Mouse (Mus musculus) intestine, postnatal 0 days (tissue): Measurements from ENCODE around the gene Mctp2. TPM values are rescaled to one million over a fixed set of nuclear protein-coding genes. Genes with fewer than 3 reads are reported as not detected.

Source experiments
- ATAC-seq: fragments of 200-750 bp; cut with Nextera tagmentation; 2 replicates; pipeline ENCODE4 v1.8.0; 2017; ENCODE audit warnings: mild to moderate bottlenecking, moderate TSS enrichment, moderate library complexity
- H3K27ac ChIP-seq: fragments of 300-500 bp; sonication (generic); 2 replicates; pipeline ENCODE4 v1.5.1; 2014; ENCODE audit warnings: mild to moderate bottlenecking, low read depth, low read length, moderate library complexity
- H3K27me3 ChIP-seq: fragments of 300-500 bp; sonication (generic); replicated peaks from 2 replicates; pipeline ENCODE4 v1.6.1; 2014; ENCODE audit warnings: low read length, mixed read lengths; ENCODE audit not compliant: control insufficient read depth, insufficient read depth
- H3K36me3 ChIP-seq: fragments of 300-500 bp; sonication (generic); 2 replicates; pipeline ENCODE4 v1.6.1; 2014; ENCODE audit warnings: mild to moderate bottlenecking, moderate library complexity; ENCODE audit not compliant: control insufficient read depth, insufficient read depth
- H3K4me1 ChIP-seq: fragments of 300-500 bp; sonication (generic); replicated peaks from 2 replicates; pipeline ENCODE4 v1.6.1; 2014; ENCODE audit warnings: antibody characterized with exemption, low read length, mixed read lengths; ENCODE audit not compliant: control insufficient read depth, insufficient read depth
- H3K4me2 ChIP-seq: fragments of 300-500 bp; sonication (generic); replicated peaks from 2 replicates; pipeline ENCODE4 v1.6.1; 2014; ENCODE audit warnings: low read depth, mild to moderate bottlenecking, moderate library complexity
- H3K4me3 ChIP-seq: fragments of 300-500 bp; sonication (generic); 2 replicates; pipeline ENCODE4 v1.5.1; 2014; ENCODE audit warnings: low read depth, low read length
- H3K9ac ChIP-seq: fragments of 300-500 bp; sonication (generic); 2 replicates; pipeline ENCODE4 v1.6.1; 2014; ENCODE audit warnings: mild to moderate bottlenecking, low read depth, low read length
- H3K9me3 ChIP-seq: fragments of 300-500 bp; sonication (generic); 2 replicates; pipeline ENCODE4 v1.6.1; 2016; ENCODE audit warnings: mixed run types; ENCODE audit not compliant: control insufficient read depth
- CTCF ChIP-seq: sonication (generic); IDR thresholded peaks from 2 replicates; pipeline ENCODE4 v1.5.1; 2016; ENCODE audit warnings: low read depth, mild to moderate bottlenecking, control low read depth, antibody characterized with exemption, moderate library complexity
- WGBS: fragments of 180-500 bp; shearing (Covaris S2); extraction: QIAGEN DNeasy Blood & Tissue Kit; methylation state at CpG from one replicate; pipeline ENCODE4 v1.1.7; 2014; 5-methylcytosine and 5-hydroxymethylcytosine counted together
- polyA plus RNA-seq: library from polyadenylated mRNA; unstranded; fragments of >200 nt; fragmentation: Nextera tagmentation; extraction: Ambion mirVana; gene quantifications from 2 replicates; pipeline ENCODE4 v1.2.1, GENCODE M21; 2015

Gene Mctp2
- polyA plus RNA-seq, 1 experiment from 2014 or later: 0.89 TPM

DNA sequence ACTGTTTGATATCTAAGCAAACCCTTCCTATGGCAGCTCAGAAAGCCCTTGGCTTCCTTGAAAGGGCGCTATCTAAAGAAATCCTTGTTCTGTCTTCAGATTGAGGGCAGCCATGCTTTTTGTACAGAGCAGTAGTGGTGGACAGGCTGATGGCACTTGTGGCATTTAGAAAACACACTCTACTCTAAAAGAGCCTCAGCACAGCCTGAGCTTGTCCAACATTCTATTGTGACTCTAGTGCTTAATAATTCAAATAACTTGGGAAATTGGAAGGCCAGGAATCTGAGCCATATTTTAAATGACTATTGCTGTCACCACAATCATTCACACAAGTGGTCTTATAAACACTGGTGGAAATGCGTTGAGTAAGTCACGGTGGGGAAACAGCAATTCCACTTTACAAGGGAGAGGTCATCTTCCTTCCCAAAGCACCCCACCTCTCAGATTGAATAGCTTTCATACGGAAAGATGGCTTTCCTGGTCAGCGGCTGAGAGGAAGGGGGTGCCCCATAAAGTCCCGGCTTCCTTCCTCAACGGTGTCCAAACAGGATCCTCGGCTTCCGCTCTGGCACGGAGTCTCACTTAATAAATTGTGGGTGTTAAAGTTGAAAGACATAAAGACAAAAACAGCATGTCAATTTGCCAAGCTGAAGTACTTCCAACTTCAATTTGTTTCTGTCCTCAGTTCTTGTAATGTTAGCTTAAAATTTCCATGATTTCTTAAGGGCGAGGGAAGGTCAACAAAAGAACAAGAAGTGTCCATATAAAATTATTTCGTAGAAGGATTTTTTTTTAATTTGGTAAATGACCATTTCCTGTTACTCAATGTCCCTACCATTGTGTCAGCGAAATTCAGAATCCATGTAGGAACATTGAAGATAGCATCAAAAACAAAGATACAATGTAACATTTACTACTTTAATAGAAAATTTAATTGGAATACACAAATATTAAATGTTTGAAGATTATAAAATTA, 140.4 kb downstream of the Mctp2 start:
- no peak for TF ChIP-seq CTCF
- 67% methylated on average over 13 of the region's 13 CpGs for WGBS
- no peaks in the 10 kb centered on the region for H3K9me3 ChIP-seq
- ATAC-seq: no peak
- H3K27me3 ChIP-seq: no peaks in the 10 kb centered on the region
- no peak overlapping the region for H3K9ac ChIP-seq
- no peak overlapping the region for H3K4me3 ChIP-seq
- H3K4me2 ChIP-seq: no peak overlapping the region
- H3K27ac ChIP-seq: no peak overlapping the region
- no peaks in the 10 kb centered on the region for H3K36me3 ChIP-seq
- no peaks in the 10 kb centered on the region for H3K4me1 ChIP-seq

DNA sequence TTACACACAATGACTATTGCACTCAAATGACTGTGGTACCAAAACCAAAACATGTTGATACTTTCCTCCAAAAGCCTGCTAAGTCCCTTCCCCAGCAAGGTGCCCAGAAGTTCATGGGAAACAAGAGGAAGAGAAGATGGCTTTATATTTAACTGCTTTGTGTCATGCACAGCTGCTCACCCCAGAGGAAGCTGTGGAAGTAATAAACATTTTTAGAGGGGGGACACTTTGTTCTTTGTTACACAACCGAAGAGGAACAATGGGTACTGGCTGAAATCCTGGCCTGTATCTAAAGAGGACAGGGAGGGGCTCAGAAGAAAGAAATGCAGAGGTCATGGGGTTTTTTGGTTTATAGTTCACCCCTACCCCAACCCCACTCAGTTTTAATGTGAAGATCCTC, 144.2 kb downstream of the Mctp2 start:
- no peaks in the 10 kb centered on the region for H3K4me1 ChIP-seq
- TF ChIP-seq CTCF: no peak
- ATAC-seq: no peak
- H3K36me3 ChIP-seq: no peaks in the 10 kb centered on the region
- H3K4me2 ChIP-seq: no peak overlapping the region
- H3K4me3 ChIP-seq: no peak overlapping the region
- H3K9ac ChIP-seq: no peak overlapping the region
- H3K27ac ChIP-seq: no peak overlapping the region
- WGBS: 28% methylated on average over 1 of the region's 1 CpGs
- no peaks in the 10 kb centered on the region for H3K27me3 ChIP-seq
- no peaks in the 10 kb centered on the region for H3K9me3 ChIP-seq

- WGBS: 71% methylated on average over 4 of the region's 4 CpGs
- TF ChIP-seq CTCF: no peak
- Histone ChIP-seq H3K9me3 (no peaks in the 10 kb centered on the region), H3K27me3 (no peaks in the 10 kb centered on the region), H3K4me2 (no peak overlapping the region), H3K9ac (no peak overlapping the region), H3K4me3 (no peak overlapping the region), H3K4me1 (no peaks in the 10 kb centered on the region), H3K36me3 (no peaks in the 10 kb centered on the region), H3K27ac (no peak overlapping the region)
- ATAC-seq: no peak
Measured at GRCm38 (mm10) chr7:72159513-72160063, 146.8 kb downstream of the Mctp2 start.

DNA sequence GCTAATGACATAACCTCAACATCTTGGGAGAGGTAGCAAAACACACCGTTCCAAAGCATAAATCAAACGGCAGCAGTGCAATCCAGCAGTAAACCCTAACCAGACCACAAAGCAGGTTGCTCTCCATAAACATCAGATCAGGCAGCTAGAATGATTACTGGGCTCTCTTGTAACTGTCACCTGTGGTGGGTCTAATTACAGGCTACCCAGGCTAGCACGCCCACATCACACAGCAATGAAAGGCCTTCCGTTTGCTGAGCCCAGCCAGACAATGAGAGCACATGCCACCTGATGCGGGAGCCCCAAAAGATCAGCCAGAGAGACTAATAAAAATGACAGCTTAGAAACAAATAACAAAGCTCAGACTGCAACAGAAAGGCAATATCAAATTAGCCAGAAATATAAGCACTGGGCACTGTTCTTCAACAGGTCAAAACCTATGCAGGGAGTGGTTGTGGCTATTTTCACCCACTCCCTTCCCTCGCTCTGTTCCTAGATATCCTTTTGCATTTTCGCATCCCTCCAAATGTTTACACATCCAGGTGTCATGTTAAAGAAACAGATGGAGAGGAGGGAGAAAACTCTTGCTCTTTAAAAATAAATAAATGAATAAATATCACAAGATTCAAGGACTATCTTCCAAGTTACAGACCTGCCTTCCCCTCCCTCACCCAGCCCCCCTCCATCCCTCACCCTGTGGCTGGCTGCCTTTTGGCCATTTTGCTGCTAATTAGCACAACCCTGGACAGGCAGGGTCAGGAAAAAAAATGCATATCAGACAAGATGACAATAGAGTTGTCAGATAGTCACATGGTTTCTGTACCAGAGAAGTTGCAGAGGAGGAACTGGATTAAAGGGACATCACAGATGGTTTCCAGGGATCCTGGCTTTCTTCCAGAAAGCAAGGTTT, 155.4 kb downstream of the Mctp2 start:
- no peak overlapping the region for H3K4me3 ChIP-seq
- H3K27ac ChIP-seq: no peak overlapping the region
- no peak overlapping the region for H3K4me2 ChIP-seq
- 63% methylated on average over 7 of the region's 7 CpGs for WGBS
- no peaks in the 10 kb centered on the region for H3K36me3 ChIP-seq
- H3K9ac ChIP-seq: no peak overlapping the region
- no peaks in the 10 kb centered on the region for H3K27me3 ChIP-seq
- no peak for TF ChIP-seq CTCF
- no peaks in the 10 kb centered on the region for H3K4me1 ChIP-seq
- no peak for ATAC-seq
- no peaks in the 10 kb centered on the region for H3K9me3 ChIP-seq

DNA sequence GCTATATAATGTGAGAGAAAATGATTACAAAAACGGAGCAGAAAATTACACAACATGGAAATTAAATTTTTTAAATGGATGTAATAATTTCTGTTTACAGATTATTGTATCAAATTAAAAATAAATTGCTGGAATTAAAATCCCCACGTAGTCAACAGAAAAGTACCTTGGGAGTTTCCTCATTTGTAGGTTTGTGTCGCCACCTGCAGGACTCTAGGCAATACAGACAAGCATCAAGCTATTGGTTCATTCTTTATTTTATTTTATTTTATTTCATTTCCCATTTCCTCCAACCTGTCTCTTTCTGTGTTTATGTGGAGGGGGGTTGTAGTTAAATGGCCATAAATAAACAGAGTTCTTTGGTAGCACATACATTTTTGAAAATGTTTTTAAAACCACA, 157.3 kb downstream of the Mctp2 start:
- Histone ChIP-seq H3K27me3 (no peaks in the 10 kb centered on the region), H3K9me3 (no peaks in the 10 kb centered on the region), H3K9ac (no peak overlapping the region), H3K4me1 (no peaks in the 10 kb centered on the region), H3K4me2 (no peak overlapping the region), H3K4me3 (no peak overlapping the region), H3K36me3 (no peaks in the 10 kb centered on the region), H3K27ac (no peak overlapping the region)
- TF ChIP-seq CTCF: peak; percentile 70
- 27% methylated on average over 3 of the region's 3 CpGs for WGBS
- ATAC-seq: no peak

- TF ChIP-seq CTCF: no peak
- Histone ChIP-seq H3K4me2 (no peak overlapping the region), H3K36me3 (no peaks in the 10 kb centered on the region), H3K9me3 (no peaks in the 10 kb centered on the region), H3K4me3 (no peak overlapping the region), H3K9ac (no peak overlapping the region), H3K27me3 (no peaks in the 10 kb centered on the region), H3K27ac (no peak overlapping the region), H3K4me1 (no peaks in the 10 kb centered on the region)
- no peak for ATAC-seq
Measured at GRCm38 (mm10) chr7:72146849-72147248, 159.6 kb downstream of the Mctp2 start.
